Mouse (Mus musculus): ENCODE results near the gene Pycr1. TPM values are rescaled to one million over a fixed set of nuclear protein-coding genes. Genes with fewer than 3 reads are reported as not detected.

Pycr1 gene
- total RNA-seq (2014; rRNA removed) = 0.47 and 2.6 TPM in 2 replicates
- polyA plus RNA-seq (2012; rRNA removed) = 0.25 and 0.61 TPM in 2 replicates

GRCm38 (mm10) chr11:120643601-120643987 is at the start of gene Pycr1:
Gene Pycr1 (minus strand): TSS chr11:120643769.
- Histone ChIP-seq H3K9ac (ENCODE audit: low read depth, low read length) (peak within 1 kb of the TSS; percentile 39), H3K27me3 (ENCODE audit: control insufficient read depth, insufficient read depth, low read length) (no peaks in the 10 kb centered on the region), H3K79me2 (ENCODE audit: control insufficient read depth, insufficient read depth, low read length) (no peaks in the 10 kb centered on the region), H3K4me1 (ENCODE audit: control insufficient read depth, insufficient read depth, low read length) (peaks cover 5% of the 10 kb centered on the region; the same call in 1 of the 2 replicates), H3K36me3 (ENCODE audit: control insufficient read depth, insufficient read depth, low read length) (no peaks in the 10 kb centered on the region), H3K27ac (replicated peaks; ENCODE audit: insufficient read depth, low read depth, low read length) (no peak within 1 kb of the TSS), H3K4me3 (ENCODE audit: insufficient read depth, low read depth, low read length) (peak within 1 kb of the TSS; percentile 32)
- TF ChIP-seq POLR2A (IDR thresholded peaks at IDR 0.05; ENCODE audit: extremely low read depth, insufficient read depth, low read length) (no peak), CTCF (IDR thresholded peaks at IDR 0.05; ENCODE audit: low read depth, low read length) (no peak)
- under 1% methylated on average over 15 of the region's 15 CpGs for WGBS
- peak; percentile 82 for DNase-seq (ENCODE audit: extremely low read depth, low read depth, low spot score)

- TF ChIP-seq POLR2A (IDR thresholded peaks at IDR 0.05; ENCODE audit: extremely low read depth, insufficient read depth, low read length) (no peak), CTCF (IDR thresholded peaks at IDR 0.05; ENCODE audit: low read depth, low read length) (peak; percentile 28)
- Histone ChIP-seq H3K27me3 (ENCODE audit: control insufficient read depth, insufficient read depth, low read length) (no peaks in the 10 kb centered on the region), H3K9ac (ENCODE audit: low read depth, low read length) (0 out of 2 replicates have a peak overlapping the region, but pooled peaks have one; percentile 25), H3K79me2 (ENCODE audit: control insufficient read depth, insufficient read depth, low read length) (peaks cover 25% of the 10 kb centered on the region; the same call in 1 of the 2 replicates), H3K36me3 (ENCODE audit: control insufficient read depth, insufficient read depth, low read length) (peaks cover 9% of the 10 kb centered on the region; the same call in 1 of the 2 replicates), H3K4me3 (ENCODE audit: insufficient read depth, low read depth, low read length) (no peak overlapping the region), H3K27ac (replicated peaks; ENCODE audit: insufficient read depth, low read depth, low read length) (peak overlapping the region; percentile 87), H3K4me1 (ENCODE audit: control insufficient read depth, insufficient read depth, low read length) (peaks cover 41% of the 10 kb centered on the region)
- 31% methylated on average over 4 of the region's 4 CpGs for WGBS
- peak; percentile 91 for DNase-seq (ENCODE audit: extremely low read depth, low read depth, low spot score)
Measured at GRCm38 (mm10) chr11:120692471-120693011, 49.0 kb upstream of the Pycr1 start.

- H3K36me3 ChIP-seq (ENCODE audit: control insufficient read depth, insufficient read depth, low read length) = peaks cover 11% of the 10 kb centered on the region; the same call in 1 of the 2 replicates
- H3K79me2 ChIP-seq (ENCODE audit: control insufficient read depth, insufficient read depth, low read length) = peaks cover 30% of the 10 kb centered on the region; the same call in 1 of the 2 replicates
- TF ChIP-seq CTCF (IDR thresholded peaks at IDR 0.05; ENCODE audit: low read depth, low read length) (no peak), POLR2A (IDR thresholded peaks at IDR 0.05; ENCODE audit: extremely low read depth, insufficient read depth, low read length) (no peak)
- 90% methylated on average over 3 of the region's 3 CpGs for WGBS
- no peaks in the 10 kb centered on the region for H3K27me3 ChIP-seq (ENCODE audit: control insufficient read depth, insufficient read depth, low read length)
- H3K4me1 ChIP-seq (ENCODE audit: control insufficient read depth, insufficient read depth, low read length) = peaks cover 54% of the 10 kb centered on the region
- no peak for DNase-seq (ENCODE audit: extremely low read depth, low read depth, low spot score)
- no peak overlapping the region for H3K4me3 ChIP-seq (ENCODE audit: insufficient read depth, low read depth, low read length)
- H3K9ac ChIP-seq (ENCODE audit: low read depth, low read length) = no peak overlapping the region
- no peak overlapping the region for H3K27ac ChIP-seq (replicated peaks; ENCODE audit: insufficient read depth, low read depth, low read length)
Measured at GRCm38 (mm10) chr11:120689365-120689764, 45.8 kb upstream of the Pycr1 start.

GRCm38 (mm10) chr11:120686650-120687272 is 43.2 kb upstream of the Pycr1 start:
- peak overlapping the region; percentile 71 for H3K9ac ChIP-seq (ENCODE audit: low read depth, low read length)
- peaks cover 14% of the 10 kb centered on the region; the same call in 1 of the 2 replicates for H3K36me3 ChIP-seq (ENCODE audit: control insufficient read depth, insufficient read depth, low read length)

GRCm38 (mm10) chr11:120684660-120685059 is 41.1 kb upstream of the Pycr1 start:
- Histone ChIP-seq H3K9ac (ENCODE audit: low read depth, low read length) (0 out of 2 replicates have a peak overlapping the region, but pooled peaks have one; percentile 22), H3K4me3 (ENCODE audit: insufficient read depth, low read depth, low read length) (no peak overlapping the region), H3K79me2 (ENCODE audit: control insufficient read depth, insufficient read depth, low read length) (peaks cover 28% of the 10 kb centered on the region; the same call in 1 of the 2 replicates), H3K4me1 (ENCODE audit: control insufficient read depth, insufficient read depth, low read length) (peaks cover 58% of the 10 kb centered on the region), H3K27me3 (ENCODE audit: control insufficient read depth, insufficient read depth, low read length) (no peaks in the 10 kb centered on the region), H3K27ac (replicated peaks; ENCODE audit: insufficient read depth, low read depth, low read length) (peak overlapping the region; percentile 83), H3K36me3 (ENCODE audit: control insufficient read depth, insufficient read depth, low read length) (peaks cover 13% of the 10 kb centered on the region; the same call in 1 of the 2 replicates)
- TF ChIP-seq CTCF (IDR thresholded peaks at IDR 0.05; ENCODE audit: low read depth, low read length) (no peak), POLR2A (IDR thresholded peaks at IDR 0.05; ENCODE audit: extremely low read depth, insufficient read depth, low read length) (no peak)
- WGBS = 30% methylated on average over 2 of the region's 2 CpGs
- DNase-seq (ENCODE audit: extremely low read depth, low read depth, low spot score) = peak; percentile 75

More at GRCm38 (mm10) chr11:120686650-120687272, 43.2 kb upstream of the Pycr1 start:
- no peak overlapping the region for H3K4me3 ChIP-seq (ENCODE audit: insufficient read depth, low read depth, low read length)
- H3K27me3 ChIP-seq (ENCODE audit: control insufficient read depth, insufficient read depth, low read length) = no peaks in the 10 kb centered on the region
- WGBS = 30% methylated on average over 20 of the region's 20 CpGs
- TF ChIP-seq POLR2A (IDR thresholded peaks at IDR 0.05; ENCODE audit: extremely low read depth, insufficient read depth, low read length) (0 out of 2 replicates have a peak, but pooled peaks have one; percentile 15), CTCF (IDR thresholded peaks at IDR 0.05; ENCODE audit: low read depth, low read length) (no peak)
- H3K4me1 ChIP-seq (ENCODE audit: control insufficient read depth, insufficient read depth, low read length) = peaks cover 52% of the 10 kb centered on the region
- H3K27ac ChIP-seq (replicated peaks; ENCODE audit: insufficient read depth, low read depth, low read length) = peak overlapping the region; percentile 98
- peak; percentile 83 for DNase-seq (ENCODE audit: extremely low read depth, low read depth, low spot score)
- peaks cover 35% of the 10 kb centered on the region; the same call in 1 of the 2 replicates for H3K79me2 ChIP-seq (ENCODE audit: control insufficient read depth, insufficient read depth, low read length)
